Mouse (Mus musculus) thymus, adult 2 months (tissue): ENCODE data around the gene Bsn. TPM values are rescaled to one million over a fixed set of nuclear protein-coding genes. Genes with fewer than 3 reads are reported as not detected.

Experiments used
- DNase-seq: peaks from one replicate; pipeline ENCODE4 v3.0.0; 2021
- H3K27ac ChIP-seq: fragments of 200-500 bp; 2 replicates; pipeline ENCODE4 v1.5.1; 2012; ENCODE audit warnings: low read length, control low read depth; ENCODE audit not compliant: control insufficient read depth, insufficient read depth
- H3K27me3 ChIP-seq: fragments of 200-500 bp; 2 replicates; pipeline ENCODE4 v1.6.1; 2012; ENCODE audit warnings: mild to moderate bottlenecking, low read length, moderate library complexity, mixed read lengths; ENCODE audit not compliant: control insufficient read depth, insufficient read depth
- H3K36me3 ChIP-seq: fragments of 200-500 bp; 2 replicates; pipeline ENCODE4 v1.6.1; 2012; ENCODE audit warnings: mild to moderate bottlenecking, low read length, moderate library complexity; ENCODE audit not compliant: control insufficient read depth, insufficient read depth
- H3K4me1 ChIP-seq: fragments of 200-500 bp; replicated peaks from 2 replicates; pipeline ENCODE4 v1.6.1; 2012; ENCODE audit warnings: low read length; ENCODE audit not compliant: control insufficient read depth, insufficient read depth
- H3K4me3 ChIP-seq: fragments of 200-500 bp; 2 replicates; pipeline ENCODE4 v1.5.1; 2012; ENCODE audit warnings: mild to moderate bottlenecking, low read length, control low read depth, moderate library complexity; ENCODE audit not compliant: control insufficient read depth, insufficient read depth
- CTCF ChIP-seq: fragments of 200-500 bp; IDR thresholded peaks from 2 replicates; pipeline ENCODE4 v1.5.1; 2012; ENCODE audit warnings: mild to moderate bottlenecking, control low read depth, low read length, moderate library complexity, borderline replicate concordance; ENCODE audit not compliant: control insufficient read depth, poor library complexity, insufficient read depth; ENCODE audit errors: extremely low read depth
- POLR2A ChIP-seq: fragments of 200-500 bp; IDR thresholded peaks from 2 replicates; pipeline ENCODE4 v1.6.1; 2012; ENCODE audit warnings: mild to moderate bottlenecking, low read length, control low read depth, moderate library complexity; ENCODE audit not compliant: control insufficient read depth, poor library complexity, insufficient read depth; ENCODE audit errors: extremely low read depth
- WGBS: fragments of 180-500 bp; shearing (Covaris S2); methylation state at CpG from one replicate; pipeline ENCODE4 v1.1.7; 2018; 5-methylcytosine and 5-hydroxymethylcytosine counted together
- polyA plus RNA-seq: library from polyadenylated mRNA; depleted of rRNA; stranded (reverse); fragments of >200 nt; gene quantifications from 2 replicates; pipeline ENCODE4 v1.2.3, GENCODE M21; 2012

Gene Bsn
- polyA plus RNA-seq, 1 experiment: 2.6 TPM

DNA sequence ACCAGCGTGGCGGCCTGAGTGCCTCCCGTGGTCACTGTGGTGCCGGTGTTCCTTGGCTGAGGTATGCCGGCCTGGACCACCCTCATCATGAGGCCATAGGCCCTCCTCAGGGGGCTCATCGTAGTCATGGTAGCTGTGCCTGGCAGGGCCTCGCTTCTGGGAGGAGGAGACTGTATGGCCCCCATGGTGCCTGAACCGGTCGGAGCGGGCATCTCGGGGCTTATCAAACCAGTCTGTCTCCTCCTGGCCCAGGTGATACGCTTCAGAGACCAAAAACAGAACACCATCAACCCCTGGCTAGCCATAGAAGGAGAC, 84.7 kb downstream of the Bsn start:
- H3K4me1 ChIP-seq: peaks cover 43% of the 10 kb centered on the region
- no peak overlapping the region for H3K27ac ChIP-seq
- no peaks in the 10 kb centered on the region for H3K36me3 ChIP-seq
- H3K27me3 ChIP-seq: no peaks in the 10 kb centered on the region
- WGBS: 74% methylated on average over 12 of the region's 12 CpGs
- H3K4me3 ChIP-seq: peak overlapping the region; percentile 19; the same call in 1 of the 2 replicates
- no peak for DNase-seq
- TF ChIP-seq CTCF (no peak), POLR2A (no peak)

DNA sequence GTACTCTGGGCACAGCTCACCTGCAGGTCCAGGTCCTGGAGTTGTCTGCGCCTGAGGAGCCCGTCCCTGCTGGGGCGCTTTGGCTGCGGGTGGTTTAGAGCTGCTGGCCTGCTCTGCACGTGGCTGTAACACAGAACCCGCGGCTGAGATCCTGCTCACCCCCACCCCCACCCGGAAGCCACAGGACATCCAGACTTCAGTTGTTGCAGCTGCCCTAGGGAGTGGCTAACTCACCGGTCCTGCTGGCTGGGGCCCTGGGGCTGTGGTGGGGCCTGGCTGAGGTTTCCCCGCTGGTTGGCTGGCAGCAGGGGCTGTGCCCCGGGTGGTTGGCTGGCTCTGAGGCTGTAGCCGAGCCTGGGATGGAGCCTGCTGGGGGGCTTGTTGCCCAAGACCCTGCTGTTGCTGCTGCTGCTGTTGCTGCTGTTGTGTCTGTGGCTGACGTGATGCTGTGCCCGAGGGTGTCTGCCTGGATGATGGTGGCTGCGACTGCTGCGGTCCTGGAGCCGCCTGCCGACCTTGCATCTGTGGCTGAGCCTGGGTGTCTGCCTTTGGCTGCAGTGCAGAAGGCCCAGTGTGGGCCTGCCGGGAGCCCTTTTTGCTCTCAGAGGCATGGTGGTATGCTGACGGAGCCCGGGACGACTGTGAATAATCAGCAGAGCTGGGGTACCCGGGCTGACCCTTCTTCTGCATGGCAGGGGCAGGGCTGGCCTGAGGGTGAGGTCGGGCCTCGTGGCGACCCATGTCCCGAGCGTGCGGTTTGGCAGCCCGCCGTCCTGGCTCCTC, 85.2 kb downstream of the Bsn start:
- Histone ChIP-seq H3K4me3 (peak overlapping the region; percentile 19), H3K27me3 (no peaks in the 10 kb centered on the region), H3K27ac (no peak overlapping the region), H3K4me1 (peaks cover 37% of the 10 kb centered on the region), H3K36me3 (no peaks in the 10 kb centered on the region)
- 35% methylated on average over 31 of the region's 31 CpGs for WGBS
- no peak for TF ChIP-seq CTCF
- peak; percentile 31 for DNase-seq

DNA sequence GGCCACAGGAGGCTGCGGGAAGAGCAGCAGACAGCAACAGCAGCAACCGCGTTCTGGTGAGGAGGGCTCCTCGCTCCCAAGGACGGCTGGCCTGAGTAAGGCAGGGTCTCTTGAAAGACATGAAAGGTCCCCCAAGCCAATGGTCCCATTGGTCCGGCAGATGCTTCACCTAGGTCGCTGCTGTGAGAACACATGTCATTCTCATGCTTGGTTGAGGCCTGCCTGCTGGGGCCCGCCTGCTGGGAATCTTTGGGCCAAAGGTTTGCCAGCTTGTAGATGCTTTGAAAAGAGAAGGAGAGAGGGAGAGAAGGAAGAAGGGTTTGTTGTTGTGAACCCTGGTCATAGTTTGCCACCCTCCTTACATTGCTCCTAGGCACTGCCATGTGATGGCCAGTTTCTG, 90.6 kb downstream of the Bsn start:
- Histone ChIP-seq H3K27ac (no peak overlapping the region), H3K4me1 (peaks cover 9% of the 10 kb centered on the region), H3K4me3 (no peak overlapping the region), H3K36me3 (no peaks in the 10 kb centered on the region), H3K27me3 (no peaks in the 10 kb centered on the region)
- TF ChIP-seq CTCF (no peak), POLR2A (no peak)
- 91% methylated on average over 8 of the region's 8 CpGs for WGBS
- DNase-seq: no peak

DNA sequence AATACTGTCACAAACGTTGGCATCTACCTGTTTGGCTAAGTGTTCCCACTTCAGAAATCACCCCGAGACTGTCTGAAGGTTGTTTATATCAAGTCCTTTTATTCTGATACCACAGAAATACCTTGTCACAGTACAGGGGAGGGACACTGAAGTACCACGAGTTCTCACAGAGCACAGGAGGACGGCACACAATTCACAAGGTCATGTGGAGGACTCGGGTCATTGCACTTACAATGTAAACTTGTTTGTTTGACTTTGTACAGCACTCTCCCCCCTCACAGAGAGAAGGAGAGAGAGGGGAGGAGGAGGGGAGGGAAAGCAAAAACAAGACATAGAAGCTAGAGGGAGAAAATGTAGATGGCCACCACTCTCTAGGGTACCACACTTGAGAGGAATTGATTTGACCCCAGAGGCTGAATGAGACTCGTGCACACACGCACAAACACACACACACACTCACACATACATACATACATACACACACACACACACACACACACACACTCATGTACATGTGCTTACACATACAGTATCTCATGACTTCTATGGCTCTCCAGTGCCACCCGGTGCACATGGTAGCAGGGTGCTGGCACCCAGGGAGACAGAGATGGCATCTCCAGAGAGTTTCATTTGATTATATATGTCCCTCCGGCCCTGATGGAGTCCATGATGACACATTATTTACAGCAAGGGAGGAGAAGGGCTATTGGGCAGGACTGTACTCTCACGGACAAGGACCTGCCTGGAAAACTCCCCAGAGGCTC, 94.1 kb downstream of the Bsn start:
- no peak overlapping the region for H3K4me3 ChIP-seq
- 0 out of 2 replicates have a peak, but pooled peaks cover 5% of the 10 kb centered on the region for H3K36me3 ChIP-seq
- H3K27ac ChIP-seq: no peak overlapping the region
- DNase-seq: no peak
- TF ChIP-seq CTCF: no peak
- no peak for TF ChIP-seq POLR2A
- peaks cover 14% of the 10 kb centered on the region for H3K4me1 ChIP-seq
- no peaks in the 10 kb centered on the region for H3K27me3 ChIP-seq
- whole genome bisulfite sequencing: 77% methylated on average over 10 of the region's 10 CpGs

DNA sequence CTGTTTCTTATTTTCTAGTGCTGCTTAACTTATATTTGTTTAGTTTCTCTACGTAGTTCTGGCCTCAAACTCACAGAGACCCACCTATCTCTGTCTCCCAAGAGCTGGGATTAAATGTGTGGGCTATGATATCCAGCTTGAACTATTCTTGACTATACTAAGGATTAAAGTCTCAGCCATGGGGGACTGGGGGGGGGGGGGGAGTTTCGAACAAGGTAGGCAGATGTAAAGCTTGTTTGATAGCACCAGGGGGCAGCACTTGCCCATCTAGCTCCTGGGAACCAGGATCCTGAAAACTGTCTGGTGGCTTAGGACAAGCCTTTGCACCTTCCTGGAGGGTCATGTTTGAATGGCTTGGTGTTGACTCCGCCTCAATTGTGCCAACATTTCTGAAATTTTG, 94.7 kb downstream of the Bsn start:
- TF ChIP-seq CTCF (no peak), POLR2A (no peak)
- no peak overlapping the region for H3K27ac ChIP-seq
- H3K4me1 ChIP-seq: peaks cover 14% of the 10 kb centered on the region
- no peaks in the 10 kb centered on the region for H3K27me3 ChIP-seq
- H3K4me3 ChIP-seq: no peak overlapping the region
- peak; percentile 59 for DNase-seq
- 0 out of 2 replicates have a peak, but pooled peaks cover 5% of the 10 kb centered on the region for H3K36me3 ChIP-seq
- WGBS: 8% methylated on average over 3 of the region's 3 CpGs

DNA sequence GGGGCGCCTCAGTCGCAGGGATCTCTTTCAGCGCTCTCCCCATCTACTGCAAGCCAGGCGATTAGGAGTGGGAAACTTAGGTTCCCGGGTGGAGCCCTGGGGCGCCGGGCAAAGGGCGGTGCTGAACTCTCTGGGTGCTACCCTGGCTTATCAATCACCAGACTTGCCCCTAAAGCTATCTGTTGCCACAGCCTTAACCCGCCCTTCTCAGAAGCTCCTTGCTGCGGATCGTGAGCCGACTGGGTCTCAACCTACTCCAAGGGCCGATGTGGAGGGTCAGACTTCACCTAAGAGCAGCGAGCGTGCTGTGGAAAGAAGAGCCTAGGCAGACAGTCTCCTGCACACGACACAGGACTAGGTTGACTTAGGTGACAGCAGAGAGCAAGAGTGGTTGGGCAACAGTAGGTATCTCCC, 95.2 kb downstream of the Bsn start:
- no peak overlapping the region for H3K27ac ChIP-seq
- DNase-seq: peak; percentile 42
- TF ChIP-seq CTCF: no peak
- TF ChIP-seq POLR2A: no peak
- H3K36me3 ChIP-seq: peaks cover 10% of the 10 kb centered on the region
- peaks cover 14% of the 10 kb centered on the region for H3K4me1 ChIP-seq
- H3K27me3 ChIP-seq: no peaks in the 10 kb centered on the region
- H3K4me3 ChIP-seq: peak overlapping the region; percentile 97
- WGBS: 1% methylated on average over 16 of the region's 16 CpGs
